ENCODE assay signal across 34 mouse cellular contexts in the genomic region with DNA sequence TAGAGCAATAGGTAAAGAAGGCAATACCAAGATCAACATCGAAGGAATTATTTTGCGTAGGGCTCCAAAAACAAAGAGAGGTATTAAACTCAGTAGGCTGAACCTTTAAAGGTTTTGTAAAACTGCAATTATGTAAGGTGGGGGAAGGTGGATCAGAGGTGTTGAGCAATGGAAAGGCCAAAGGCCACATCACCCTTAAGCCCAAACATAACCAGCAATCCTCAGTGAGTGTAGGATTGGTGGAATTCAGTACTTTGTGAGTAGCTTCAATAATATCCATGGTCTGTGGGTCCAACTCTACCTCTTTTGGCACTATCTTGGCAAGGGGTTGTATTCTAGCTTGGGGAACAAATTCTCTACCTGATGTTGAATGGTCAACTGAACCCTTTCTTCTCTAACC. TPM values are rescaled to one million over a fixed set of nuclear protein-coding genes. Genes with fewer than 3 reads are reported as not detected.
"Had no signal": no experiment of that assay in that cellular context is flagged by ENCODE, and none has a peak within 500 bp of the region (broad histone marks: within the 10 kb centered on the region; RNA-seq: fewer than 3 reads in every experiment).

No protein-coding gene starts in this region.

RNA-seq across cellular contexts. Expression of gene Slc7a15, which starts 7.5 kb away (rescaled TPM):
- total RNA-seq: heart, adult 8-10 months; heart, postnatal 10 days; heart, postnatal 14 days; heart, postnatal 25 days; heart, postnatal 36 days; heart, postnatal 4 days; hematopoietic stem cell, adult 5-6 weeks; hindbrain, postnatal 0 days; layer of hippocampus, adult 18-20 months; layer of hippocampus, adult 2 months; layer of hippocampus, adult 8-10 months; layer of hippocampus, postnatal 10 days; layer of hippocampus, postnatal 14 days; layer of hippocampus, postnatal 25 days; layer of hippocampus, postnatal 36 days had no signal
- polyA plus RNA-seq: heart, embryonic 10.5 days; heart, embryonic 11.5 days; heart, embryonic 12.5 days; heart, embryonic 13.5 days; heart, embryonic 14.5 days; heart, embryonic 15.5 days; heart, embryonic 16.5 days; hindbrain, embryonic 10.5 days; hindbrain, embryonic 11.5 days; hindbrain, embryonic 12.5 days; hindbrain, embryonic 13.5 days; hindbrain, embryonic 14.5 days; hindbrain, embryonic 15.5 days; hindbrain, embryonic 16.5 days; inflammation-experienced regulatory T-cells, adult 6 months; intestine, embryonic 14.5 days; kidney, embryonic 14.5 days; kidney, embryonic 15.5 days; kidney, embryonic 16.5 days had no signal
